Mouse (Mus musculus) limb, embryonic 14.5 days (tissue): ENCODE results near the gene Ldah. TPM values are rescaled to one million over a fixed set of nuclear protein-coding genes. Genes with fewer than 3 reads are reported as not detected.

Experiments
- ATAC-seq: fragments of 200-750 bp; cut with Nextera tagmentation; 2 replicates; pipeline ENCODE4 v1.8.0; 2017; ENCODE audit warnings: low read depth, moderate number of reproducible peaks, moderate TSS enrichment; ENCODE audit not compliant: low FRiP score
- DNase-seq: peaks from one replicate; pipeline ENCODE4 v3.0.0-alpha.2; 2015; ENCODE audit warnings: low spot score
- H3K27ac ChIP-seq: fragments of 300-500 bp; sonication (generic); replicated peaks from 2 replicates; pipeline ENCODE4 v1.5.1; 2014; ENCODE audit warnings: low read depth, mild to moderate bottlenecking, low read length, moderate library complexity, mixed read lengths
- H3K27me3 ChIP-seq: fragments of 300-500 bp; sonication (generic); 2 replicates; pipeline ENCODE4 v1.6.1; 2014; ENCODE audit warnings: low read length, mixed read lengths; ENCODE audit not compliant: control insufficient read depth, insufficient read depth
- H3K36me3 ChIP-seq: fragments of 300-500 bp; sonication (generic); 2 replicates; pipeline ENCODE4 v1.6.1; 2014; ENCODE audit warnings: mild to moderate bottlenecking, low read length, moderate library complexity, mixed read lengths; ENCODE audit not compliant: control insufficient read depth, insufficient read depth
- H3K4me1 ChIP-seq: fragments of 300-500 bp; sonication (generic); 2 replicates; pipeline ENCODE4 v1.6.1; 2014; ENCODE audit warnings: antibody characterized with exemption, low read length, mixed read lengths; ENCODE audit not compliant: control insufficient read depth, insufficient read depth
- H3K4me2 ChIP-seq: fragments of 300-500 bp; sonication (generic); replicated peaks from 2 replicates; pipeline ENCODE4 v1.6.1; 2014; ENCODE audit warnings: low read depth, mild to moderate bottlenecking, low read length, moderate library complexity; ENCODE audit not compliant: severe bottlenecking
- H3K4me3 ChIP-seq: fragments of 300-500 bp; sonication (generic); replicated peaks from 2 replicates; pipeline ENCODE4 v1.5.1; 2014; ENCODE audit warnings: low read length
- H3K9ac ChIP-seq: fragments of 300-500 bp; sonication (generic); 2 replicates; pipeline ENCODE4 v1.6.1; 2014; ENCODE audit warnings: mild to moderate bottlenecking, low read depth, low read length, moderate library complexity; ENCODE audit not compliant: severe bottlenecking
- H3K9me3 ChIP-seq: fragments of 300-500 bp; sonication (generic); 2 replicates; pipeline ENCODE4 v1.6.1; 2016; ENCODE audit warnings: low read length; ENCODE audit not compliant: control insufficient read depth
- POLR2A ChIP-seq: fragments of 200-500 bp; IDR thresholded peaks from 2 replicates; pipeline ENCODE4 v1.8.0; 2012; ENCODE audit warnings: inconsistent platforms, mild to moderate bottlenecking, moderate library complexity, borderline replicate concordance; ENCODE audit not compliant: insufficient read depth, insufficient read length; ENCODE audit errors: extremely low read depth
- WGBS: fragments of 180-500 bp; shearing (Covaris S2); extraction: QIAGEN DNeasy Blood & Tissue Kit; methylation state at CpG from one replicate; pipeline ENCODE4 v1.1.7; 2014; 5-methylcytosine and 5-hydroxymethylcytosine counted together
- polyA plus RNA-seq, 2 experiments: library from polyadenylated mRNA; depleted of rRNA in 1 of 2; stranded (reverse) in 1 of 2; unstranded in 1 of 2; fragments of >200 nt; fragmentation: Nextera tagmentation in 1 of 2; extraction: Ambion mirVana in 1 of 2; gene quantifications; 2 replicates each; pipeline versions ENCODE4 v1.2.1 to v1.2.3; 2012 to 2014

Ldah gene
- polyA plus RNA-seq, 2 experiments, result 36.5 to 40.1 TPM

DNA sequence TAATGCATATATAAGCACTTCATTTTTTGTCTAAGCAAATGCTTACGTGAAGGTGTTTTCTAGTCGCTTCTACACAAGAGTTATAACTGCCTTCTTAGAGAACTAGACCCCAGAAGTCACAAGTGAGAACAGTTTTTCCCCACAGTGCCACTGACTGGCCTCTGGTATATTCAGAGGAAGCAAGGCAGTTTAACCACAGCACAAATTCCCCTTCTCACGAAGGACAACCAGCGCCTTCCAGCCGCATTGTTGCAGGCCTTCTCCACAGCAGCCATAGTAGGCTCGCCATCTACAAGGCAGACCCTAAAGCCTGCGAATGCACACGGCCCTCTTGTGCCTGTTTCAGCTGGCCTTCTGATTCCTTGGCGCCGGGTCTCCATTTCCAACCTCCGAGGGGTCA, 61.7 kb downstream of the Ldah start:
- no peaks in the 10 kb centered on the region for H3K9me3 ChIP-seq
- no peak for TF ChIP-seq POLR2A
- ATAC-seq (no peak), DNase-seq (no peak)
- no peak overlapping the region for H3K4me2 ChIP-seq
- H3K4me1 ChIP-seq, result no peaks in the 10 kb centered on the region
- H3K27me3 ChIP-seq, result no peaks in the 10 kb centered on the region
- 0 out of 2 replicates have a peak, but pooled peaks cover 4% of the 10 kb centered on the region for H3K36me3 ChIP-seq
- H3K27ac ChIP-seq, result no peak overlapping the region
- H3K9ac ChIP-seq, result no peak overlapping the region
- 90% methylated on average over 11 of the region's 11 CpGs for WGBS
- no peak overlapping the region for H3K4me3 ChIP-seq

DNA sequence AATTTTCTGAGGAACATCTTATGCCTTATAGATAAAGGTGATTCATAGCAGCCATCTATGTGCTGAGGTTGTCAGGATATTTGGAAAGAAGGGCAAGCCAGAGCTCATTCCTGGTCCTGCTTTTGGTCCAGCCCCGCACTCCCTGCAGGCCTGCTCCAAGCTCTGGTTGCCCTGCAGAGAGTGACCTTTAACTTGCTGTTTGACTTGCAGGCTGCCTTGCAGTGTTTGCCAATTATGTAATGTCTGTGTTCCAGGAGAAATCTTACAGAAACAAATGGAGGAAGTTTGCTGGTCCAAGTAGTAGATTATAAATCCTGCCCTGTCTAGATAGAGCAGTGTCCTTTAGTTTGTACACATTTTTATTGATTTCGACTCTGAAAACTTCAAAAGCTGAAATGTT, 63.5 kb downstream of the Ldah start:
- TF ChIP-seq POLR2A, result no peak

DNA sequence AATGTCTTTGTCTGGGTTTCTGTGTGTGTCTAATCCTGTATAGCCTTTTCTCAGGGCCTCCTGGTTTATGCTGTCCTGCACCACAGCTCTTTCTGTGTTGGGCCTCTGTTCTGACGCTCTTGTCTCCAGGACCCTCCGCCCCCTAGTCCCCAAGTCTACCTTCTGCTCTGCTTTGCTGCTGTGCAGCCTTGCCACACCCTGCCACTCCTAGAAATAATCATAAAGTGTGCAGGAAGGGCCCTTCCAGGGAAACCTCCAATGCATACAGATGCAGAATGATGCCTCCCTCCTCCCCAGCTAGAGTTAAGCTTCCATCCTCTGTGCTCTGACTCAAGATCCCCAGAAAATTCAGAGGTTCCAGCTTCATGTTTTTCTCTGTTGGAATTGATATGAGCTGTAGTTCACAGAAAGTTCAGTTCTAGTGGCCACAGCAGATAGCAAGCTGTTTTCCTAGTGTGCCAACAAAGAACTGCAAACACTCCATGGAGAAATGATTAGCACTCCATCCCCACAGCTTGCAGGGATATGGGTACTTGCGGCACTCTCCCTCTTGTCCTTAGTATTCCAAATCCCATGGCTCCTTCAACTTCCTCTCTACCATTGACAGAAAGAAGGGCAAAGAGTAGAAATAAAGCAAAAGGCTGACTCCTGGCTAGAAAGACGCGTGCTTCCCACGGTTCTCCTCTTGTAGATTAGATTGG, 65.7 kb downstream of the Ldah start:
- TF ChIP-seq POLR2A, result no peak
- no peak for ATAC-seq
- Histone ChIP-seq H3K4me1 (no peaks in the 10 kb centered on the region), H3K9ac (no peak overlapping the region), H3K4me2 (no peak overlapping the region), H3K36me3 (peaks cover 4% of the 10 kb centered on the region; the same call in 1 of the 2 replicates), H3K9me3 (no peaks in the 10 kb centered on the region), H3K27me3 (no peaks in the 10 kb centered on the region), H3K27ac (no peak overlapping the region), H3K4me3 (no peak overlapping the region)
- no peak for DNase-seq
- 90% methylated on average over 6 of the region's 6 CpGs for WGBS

More for the DNA sequence above, 63.5 kb downstream of the Ldah start:
- Histone ChIP-seq H3K27ac (no peak overlapping the region), H3K27me3 (no peaks in the 10 kb centered on the region), H3K9me3 (no peaks in the 10 kb centered on the region), H3K4me2 (no peak overlapping the region), H3K4me1 (no peaks in the 10 kb centered on the region), H3K36me3 (0 out of 2 replicates have a peak, but pooled peaks cover 4% of the 10 kb centered on the region), H3K9ac (no peak overlapping the region), H3K4me3 (no peak overlapping the region)
- no peak for DNase-seq
- no peak for ATAC-seq
- WGBS, result 92% methylated on average over 2 of the region's 2 CpGs

DNA sequence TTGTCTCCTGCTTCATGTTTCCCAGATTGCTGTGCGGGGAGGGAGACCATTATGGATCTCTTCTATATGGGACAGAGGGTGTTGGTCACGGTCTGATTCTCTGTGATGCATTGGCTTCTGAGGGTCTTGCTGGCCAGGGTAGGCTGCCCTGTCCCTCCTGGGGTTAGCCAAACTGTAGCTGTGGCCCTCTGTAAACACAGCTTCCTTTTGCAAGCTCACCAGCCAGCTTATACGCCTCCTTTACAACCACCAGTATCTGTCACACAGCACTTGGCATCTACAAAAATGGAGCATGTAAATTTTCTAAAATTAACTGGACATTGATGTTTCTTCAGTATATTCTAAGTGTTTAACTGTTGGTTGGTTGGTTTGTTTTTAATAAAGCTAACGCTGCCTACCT, 67.5 kb downstream of the Ldah start:
- no peak overlapping the region for H3K4me2 ChIP-seq
- 93% methylated on average over 4 of the region's 4 CpGs for WGBS
- ATAC-seq (no peak), DNase-seq (no peak)
- no peaks in the 10 kb centered on the region for H3K4me1 ChIP-seq
- H3K9me3 ChIP-seq, result no peaks in the 10 kb centered on the region
- no peak for TF ChIP-seq POLR2A
- H3K27ac ChIP-seq, result no peak overlapping the region
- H3K27me3 ChIP-seq, result no peaks in the 10 kb centered on the region
- no peak overlapping the region for H3K9ac ChIP-seq
- H3K4me3 ChIP-seq, result no peak overlapping the region
- peaks cover 5% of the 10 kb centered on the region; the same call in 1 of the 2 replicates for H3K36me3 ChIP-seq

DNA sequence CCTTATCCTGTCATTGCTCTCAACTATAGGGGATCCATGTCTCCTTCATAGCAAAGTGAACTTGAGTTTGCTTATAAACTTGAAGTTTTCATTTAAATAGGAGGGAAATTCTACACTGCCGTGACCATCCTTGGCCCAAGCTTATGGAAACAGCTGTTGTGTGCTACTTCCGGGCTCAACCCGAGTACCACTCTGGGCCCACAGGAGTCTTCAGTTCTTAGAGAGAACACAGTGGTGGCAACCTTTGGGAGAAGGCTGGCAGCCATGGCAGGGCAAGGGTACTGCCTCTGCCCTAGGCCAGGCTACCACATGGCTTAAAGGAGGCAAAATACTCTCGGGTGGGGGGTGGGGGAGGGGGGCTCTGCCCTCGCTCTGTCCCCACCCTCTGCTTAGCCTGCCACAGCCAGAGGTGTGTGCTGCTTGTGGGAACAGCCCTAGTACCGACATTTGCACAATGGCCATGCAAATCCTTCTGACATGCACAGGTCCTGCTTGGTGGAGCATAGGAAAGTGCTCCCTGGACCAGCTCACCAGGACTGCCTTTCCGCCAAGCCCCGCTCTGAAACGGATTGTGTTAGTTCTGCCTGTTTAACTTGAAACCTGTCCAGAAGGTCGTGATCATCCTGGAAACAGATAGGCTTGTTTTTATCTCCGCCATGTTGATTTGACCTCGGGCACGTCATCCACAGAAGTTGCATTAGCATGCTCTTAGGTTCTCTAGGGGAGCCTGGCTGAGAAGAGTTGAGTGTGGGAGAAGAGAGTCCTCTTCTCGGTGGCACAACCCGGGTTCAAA, 73.5 kb downstream of the Ldah start:
- Histone ChIP-seq H3K9ac (no peak overlapping the region), H3K27me3 (no peaks in the 10 kb centered on the region), H3K4me2 (no peak overlapping the region), H3K4me1 (no peaks in the 10 kb centered on the region), H3K27ac (no peak overlapping the region), H3K36me3 (peaks cover 18% of the 10 kb centered on the region), H3K4me3 (no peak overlapping the region), H3K9me3 (no peaks in the 10 kb centered on the region)
- DNase-seq (no peak), ATAC-seq (no peak)
- no peak for TF ChIP-seq POLR2A
- 88% methylated on average over 15 of the region's 15 CpGs for WGBS
